Mouse (Mus musculus) lung, adult 2 months (tissue): Measurements from ENCODE around the gene Tmem25.

Source experiments
- CTCF ChIP-seq: fragments of 200-500 bp; IDR thresholded peaks from 2 replicates; pipeline ENCODE4 v1.5.1; 2011; ENCODE audit warnings: mild to moderate bottlenecking, low read length, control low read depth; ENCODE audit not compliant: insufficient read depth
- POLR2A ChIP-seq: fragments of 200-500 bp; IDR thresholded peaks from 2 replicates; pipeline ENCODE4 v1.6.1; 2011; ENCODE audit warnings: low read depth, mild to moderate bottlenecking, control low read depth, low read length, borderline replicate concordance; ENCODE audit errors: extremely low read depth

DNA sequence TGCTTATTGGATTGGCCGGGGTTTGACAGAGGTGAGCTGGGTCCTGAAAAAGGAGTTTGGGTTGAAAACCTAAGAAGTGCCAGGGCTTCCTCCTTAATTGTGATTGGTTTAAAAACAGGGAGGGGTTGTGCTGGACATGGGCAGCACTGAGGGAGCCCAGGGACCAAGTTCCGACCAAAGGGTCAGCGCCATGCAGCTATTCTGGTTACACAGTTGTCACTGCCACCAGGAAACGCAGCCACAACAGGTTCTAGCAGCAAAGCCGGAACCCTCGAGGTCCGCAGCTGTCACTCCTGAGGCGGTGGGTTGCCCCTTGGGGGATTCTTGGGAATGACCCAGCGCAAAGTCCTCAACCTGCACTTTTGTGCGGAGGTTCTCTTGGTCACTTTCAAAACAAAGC, 5.6 kb upstream of the Tmem25 start:
- TF ChIP-seq POLR2A, result no peak
- TF ChIP-seq CTCF, result no peak
